Mouse (Mus musculus) kidney, adult 2 months (tissue): Measurements from ENCODE around the gene Dnal4. TPM values are rescaled to one million over a fixed set of nuclear protein-coding genes. Genes with fewer than 3 reads are reported as not detected.
A peak's percentile ranks its signal among the peaks of the same experiment; 100 is the strongest.

Source experiments
- DNase-seq: peaks from one replicate; pipeline ENCODE4 v3.0.0; 2021
- H3K27ac ChIP-seq: fragments of 200-500 bp; 2 replicates; pipeline ENCODE4 v1.5.1; 2012; ENCODE audit warnings: low read depth, low read length, control low read depth, inconsistent platforms; ENCODE audit not compliant: insufficient read depth
- H3K27me3 ChIP-seq: fragments of 200-500 bp; replicated peaks from 2 replicates; pipeline ENCODE4 v1.6.1; 2012; ENCODE audit warnings: mild to moderate bottlenecking, moderate library complexity, low read length, inconsistent platforms; ENCODE audit not compliant: control insufficient read depth, insufficient read depth
- H3K36me3 ChIP-seq: fragments of 200-500 bp; 2 replicates; pipeline ENCODE4 v1.6.1; 2012; ENCODE audit warnings: mild to moderate bottlenecking, moderate library complexity, low read length, inconsistent platforms; ENCODE audit not compliant: control insufficient read depth, insufficient read depth
- H3K4me1 ChIP-seq: fragments of 200-500 bp; 2 replicates; pipeline ENCODE4 v1.6.1; 2011; ENCODE audit warnings: low read length; ENCODE audit not compliant: control insufficient read depth, insufficient read depth
- H3K4me3 ChIP-seq: fragments of 200-500 bp; 2 replicates; pipeline ENCODE4 v1.5.1; 2011; ENCODE audit warnings: mild to moderate bottlenecking, low read depth, low read length, control low read depth; ENCODE audit not compliant: insufficient read depth
- CTCF ChIP-seq: fragments of 200-500 bp; conservative IDR thresholded peaks from 2 replicates; pipeline ENCODE4 v1.5.1; 2011; ENCODE audit warnings: low read depth, mild to moderate bottlenecking, control low read depth, low read length, moderate library complexity, mixed read lengths; ENCODE audit not compliant: insufficient read depth, insufficient read length
- POLR2A ChIP-seq: fragments of 200-500 bp; IDR thresholded peaks from one replicate; pipeline ENCODE4 v1.6.1; 2011; ENCODE audit warnings: low read depth, low read length, control low read depth
- WGBS: fragments of 180-500 bp; shearing (Covaris S2); methylation state at CpG from one replicate; pipeline ENCODE4 v1.1.7; 2018; 5-methylcytosine and 5-hydroxymethylcytosine counted together
- polyA plus RNA-seq: library from polyadenylated mRNA; depleted of rRNA; stranded (reverse); fragments of >200 nt; gene quantifications from 2 replicates; pipeline ENCODE4 v1.2.3, GENCODE M21; 2012

Dnal4 gene
- polyA plus RNA-seq, 1 experiment, result 54.3 TPM

DNA sequence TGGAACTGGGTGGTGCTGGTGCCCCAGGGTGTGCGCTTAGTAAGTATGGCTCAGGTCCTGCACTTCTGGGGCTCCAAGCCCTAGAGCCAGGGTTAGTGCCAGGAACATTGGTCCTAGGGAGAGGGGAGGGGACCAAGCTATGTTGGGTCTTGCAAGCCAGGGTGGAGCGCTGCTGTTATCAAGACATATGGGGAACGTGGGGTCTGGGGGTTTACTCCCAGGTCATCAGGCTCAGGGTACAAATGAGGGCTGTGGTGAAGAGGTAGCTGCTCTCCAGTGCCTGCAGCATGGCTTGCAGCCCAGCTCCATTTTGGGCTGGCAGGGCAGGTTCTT is 24.3 kb downstream of the Dnal4 start:
- Histone ChIP-seq H3K4me3 (no peak overlapping the region), H3K27me3 (no peaks in the 10 kb centered on the region), H3K36me3 (no peaks in the 10 kb centered on the region), H3K27ac (no peak overlapping the region), H3K4me1 (no peaks in the 10 kb centered on the region)
- WGBS, result 100% methylated on average over 3 of the region's 3 CpGs
- TF ChIP-seq CTCF, result no peak
- no peak for TF ChIP-seq POLR2A
- no peak for DNase-seq

DNA sequence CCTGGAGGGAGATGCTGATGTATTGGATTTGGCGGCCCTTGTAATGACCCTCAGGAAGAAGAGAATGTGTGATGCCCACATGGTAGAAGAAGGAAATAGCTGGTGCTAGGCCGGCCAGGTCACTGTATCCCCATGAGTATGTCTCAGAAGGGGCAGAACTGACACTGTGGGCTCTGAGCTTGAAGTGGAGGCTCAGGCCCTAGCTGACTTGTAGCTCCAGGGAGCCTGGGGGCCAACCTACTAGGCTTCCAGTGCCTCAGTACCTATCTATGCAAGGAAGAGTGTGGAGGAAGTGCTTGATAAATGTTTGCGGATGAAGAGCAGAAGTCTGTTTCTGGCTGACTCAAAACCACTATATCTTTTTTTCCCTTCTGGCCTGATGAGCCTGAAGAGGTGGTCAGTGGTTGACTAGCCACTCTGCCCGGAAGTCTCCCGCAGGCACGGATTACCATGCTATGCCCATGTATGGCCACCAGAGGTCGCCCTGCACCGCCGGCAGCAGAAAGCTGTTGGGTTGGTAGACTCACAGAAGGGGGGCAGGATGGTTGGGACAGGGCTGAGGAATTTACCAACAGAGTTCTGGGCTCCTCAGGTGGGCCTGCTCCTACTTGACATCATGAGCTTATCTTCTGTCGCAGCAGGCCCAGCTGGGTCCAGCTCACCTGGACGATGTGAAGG is 24.8 kb downstream of the Dnal4 start:
- no peaks in the 10 kb centered on the region for H3K4me1 ChIP-seq
- no peaks in the 10 kb centered on the region for H3K36me3 ChIP-seq
- WGBS, result 25% methylated on average over 11 of the region's 11 CpGs
- TF ChIP-seq POLR2A (no peak), CTCF (peak; percentile 92)
- no peak overlapping the region for H3K27ac ChIP-seq
- no peak overlapping the region for H3K4me3 ChIP-seq
- H3K27me3 ChIP-seq, result no peaks in the 10 kb centered on the region
- DNase-seq, result peak; percentile 76

DNA sequence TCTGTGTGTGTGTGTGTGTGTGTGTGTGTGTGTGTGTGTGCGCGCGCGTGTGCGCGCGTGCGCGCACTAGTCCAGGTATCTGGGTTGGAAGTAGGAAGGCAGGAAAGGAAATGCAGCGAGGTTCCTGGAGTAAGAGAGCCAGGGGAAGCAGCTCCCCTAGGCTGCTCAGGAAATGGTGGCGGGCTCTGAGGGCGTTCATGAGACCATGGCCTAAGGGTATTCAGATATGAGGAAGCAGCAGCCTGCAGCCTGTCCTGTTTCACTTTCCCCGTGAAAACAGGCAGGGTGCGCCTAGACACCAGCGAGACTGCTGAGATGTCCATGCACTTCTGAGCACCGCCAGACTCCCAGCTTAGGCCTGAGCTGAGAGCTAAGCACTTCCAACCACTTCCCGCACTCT is 25.9 kb downstream of the Dnal4 start:
- DNase-seq, result no peak
- TF ChIP-seq POLR2A, result no peak
- TF ChIP-seq CTCF, result no peak
- H3K27ac ChIP-seq, result no peak overlapping the region
- H3K36me3 ChIP-seq, result no peaks in the 10 kb centered on the region
- no peaks in the 10 kb centered on the region for H3K4me1 ChIP-seq
- H3K4me3 ChIP-seq, result no peak overlapping the region
- WGBS, result 79% methylated on average over 17 of the region's 17 CpGs
- no peaks in the 10 kb centered on the region for H3K27me3 ChIP-seq

- Histone ChIP-seq H3K36me3 (no peaks in the 10 kb centered on the region), H3K4me1 (no peaks in the 10 kb centered on the region), H3K4me3 (no peak overlapping the region), H3K27me3 (no peaks in the 10 kb centered on the region), H3K27ac (no peak overlapping the region)
- TF ChIP-seq CTCF (no peak), POLR2A (no peak)
- WGBS, result 93% methylated on average over 8 of the region's 8 CpGs
- no peak for DNase-seq
Measured at GRCm38 (mm10) chr15:79750266-79750665, 27.4 kb downstream of the Dnal4 start.

DNA sequence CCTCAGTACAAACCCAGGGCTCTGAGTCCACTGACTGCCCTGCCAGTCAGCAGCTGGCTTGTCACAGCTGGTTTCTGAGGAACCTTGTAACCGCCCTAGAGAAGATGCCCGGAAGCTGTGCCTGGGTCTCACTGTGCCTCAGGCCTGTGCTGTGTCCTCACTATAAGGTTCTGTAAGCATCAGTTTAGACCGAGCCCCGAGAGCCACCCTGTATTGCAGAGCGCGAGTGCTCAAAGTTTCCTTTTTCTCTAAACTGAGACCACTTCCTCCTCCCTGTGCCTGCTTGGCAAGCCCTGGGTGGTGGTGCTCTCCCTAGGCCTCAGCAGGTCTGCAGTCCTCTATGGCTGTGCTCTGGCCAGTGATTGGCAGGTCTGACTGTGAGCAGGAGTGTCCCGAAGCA is 28.5 kb downstream of the Dnal4 start:
- peaks cover 4% of the 10 kb centered on the region for H3K4me1 ChIP-seq
- H3K27ac ChIP-seq, result no peak overlapping the region
- DNase-seq, result no peak
- H3K27me3 ChIP-seq, result no peaks in the 10 kb centered on the region
- WGBS, result 94% methylated on average over 7 of the region's 7 CpGs
- TF ChIP-seq CTCF (no peak), POLR2A (no peak)
- H3K36me3 ChIP-seq, result no peaks in the 10 kb centered on the region
- H3K4me3 ChIP-seq, result no peak overlapping the region

- peaks cover 6% of the 10 kb centered on the region for H3K4me1 ChIP-seq
- no peak overlapping the region for H3K27ac ChIP-seq
- no peak overlapping the region for H3K4me3 ChIP-seq
- TF ChIP-seq POLR2A (no peak), CTCF (peak; percentile 47; the same call in 1 of the 2 replicates)
- whole genome bisulfite sequencing, result 83% methylated on average over 11 of the region's 11 CpGs
- no peaks in the 10 kb centered on the region for H3K27me3 ChIP-seq
- H3K36me3 ChIP-seq, result no peaks in the 10 kb centered on the region
- peak; percentile 29 for DNase-seq
Measured at GRCm38 (mm10) chr15:79747998-79748397, 29.7 kb downstream of the Dnal4 start.

DNA sequence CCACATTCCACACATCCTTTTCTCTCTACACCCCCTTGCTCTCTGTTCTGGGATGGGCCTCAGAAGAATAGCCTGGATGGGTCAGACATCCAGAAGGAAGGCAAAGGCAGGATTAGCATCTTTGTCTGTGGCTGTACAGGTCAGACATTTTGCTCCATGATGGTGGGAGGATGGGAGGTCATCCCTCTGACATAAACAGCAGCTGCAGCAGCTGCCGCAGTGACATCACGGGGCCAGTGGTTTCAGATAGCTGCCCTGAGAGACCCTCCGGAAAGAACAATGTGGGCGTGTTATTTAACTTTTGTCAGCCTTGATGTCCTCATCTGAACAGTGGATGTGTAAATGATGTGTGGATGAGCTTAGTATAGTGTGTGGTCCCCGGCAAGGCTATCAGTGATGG is 31.8 kb downstream of the Dnal4 start:
- 88% methylated on average over 5 of the region's 5 CpGs for WGBS
- Histone ChIP-seq H3K4me3 (no peak overlapping the region), H3K27ac (no peak overlapping the region), H3K4me1 (peaks cover 11% of the 10 kb centered on the region), H3K36me3 (no peaks in the 10 kb centered on the region), H3K27me3 (no peaks in the 10 kb centered on the region)
- no peak for DNase-seq
- TF ChIP-seq CTCF (no peak), POLR2A (no peak)
